Mouse (Mus musculus) embryonic fibroblast, embryonic 13.5 days (primary cell): ENCODE results near the gene Myo18a. TPM values are rescaled to one million over a fixed set of nuclear protein-coding genes. Genes with fewer than 3 reads are reported as not detected.

Source experiments
- H3K27ac ChIP-seq: 2 replicates; pipeline ENCODE4 v1.5.1; 2012; ENCODE audit warnings: low read length, control low read depth, inconsistent platforms; ENCODE audit not compliant: insufficient read depth
- H3K4me1 ChIP-seq: 2 replicates; pipeline ENCODE4 v1.6.1; 2011; ENCODE audit warnings: low read length; ENCODE audit not compliant: control insufficient read depth, insufficient read depth
- H3K4me3 ChIP-seq: 2 replicates; pipeline ENCODE4 v1.5.1; 2011; ENCODE audit warnings: mild to moderate bottlenecking, control low read depth, low read length; ENCODE audit not compliant: insufficient read depth
- CTCF ChIP-seq: IDR thresholded peaks from 2 replicates; pipeline ENCODE4 v1.5.1; 2011; ENCODE audit warnings: mild to moderate bottlenecking, control low read depth, low read length, moderate library complexity, borderline replicate concordance; ENCODE audit not compliant: insufficient read depth
- POLR2A ChIP-seq: IDR thresholded peaks from 2 replicates; pipeline ENCODE4 v1.6.1; 2011; ENCODE audit warnings: low read depth, mild to moderate bottlenecking, control low read depth, low read length, moderate library complexity
- polyA plus RNA-seq: library from polyadenylated mRNA; stranded (reverse); fragments of >200 nt; gene quantifications from 2 replicates; pipeline ENCODE4 v1.2.4, GENCODE M21; 2011; ENCODE audit warnings: low read depth; ENCODE audit not compliant: missing spikeins, insufficient read length

Gene Myo18a
- polyA plus RNA-seq, 1 experiment = 20.1 TPM

DNA sequence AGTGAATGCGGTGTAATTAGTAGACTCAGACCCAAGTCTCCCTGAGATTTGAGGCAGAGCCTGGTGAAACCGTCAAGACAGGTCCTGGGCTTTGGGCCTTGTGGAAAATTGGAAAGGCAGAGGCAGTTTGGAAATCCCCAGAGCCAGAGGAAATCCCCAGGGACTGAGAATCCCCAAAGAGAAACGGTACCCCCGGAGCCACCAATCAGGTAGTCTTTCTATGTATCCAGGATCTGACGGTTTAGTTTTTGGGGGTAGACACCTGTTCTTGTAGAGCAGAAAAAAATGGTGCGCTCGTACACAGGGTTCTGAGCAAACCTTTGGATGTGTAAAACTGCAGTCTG lies 29.5 kb downstream of the Myo18a start:
- H3K4me1 ChIP-seq = 0 out of 2 replicates have a peak, but pooled peaks cover 8% of the 10 kb centered on the region
- no peak for TF ChIP-seq POLR2A
- TF ChIP-seq CTCF = no peak
- H3K27ac ChIP-seq = no peak overlapping the region
- H3K4me3 ChIP-seq = no peak overlapping the region

- TF ChIP-seq POLR2A (peak; percentile 95), CTCF (peak; percentile 79)
- Histone ChIP-seq H3K4me3 (peak overlapping the region; percentile 42), H3K27ac (no peak overlapping the region), H3K4me1 (0 out of 2 replicates have a peak, but pooled peaks cover 8% of the 10 kb centered on the region)
Observed at GRCm38 (mm10) chr11:77793238-77793930, 30.3 kb downstream of the Myo18a start.

DNA sequence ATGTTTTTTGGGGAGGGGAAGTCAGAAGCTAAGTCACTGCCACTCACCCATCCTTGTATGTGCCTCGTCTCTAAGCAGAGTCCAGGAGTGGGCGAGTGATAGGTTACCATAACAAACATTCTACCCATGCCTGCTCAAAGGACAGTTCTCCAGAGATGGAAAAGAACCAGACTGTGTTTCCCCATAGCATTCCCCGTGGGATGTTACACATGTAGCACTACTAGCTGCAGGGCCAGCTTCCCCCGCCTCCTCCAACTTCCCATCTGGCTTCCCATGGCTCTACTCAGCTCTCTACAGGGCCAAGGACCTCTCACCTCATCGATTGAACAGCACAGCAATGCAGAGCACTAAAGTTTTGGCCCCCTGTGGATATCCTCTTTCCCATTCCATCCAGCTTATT lies 32.2 kb downstream of the Myo18a start:
- Histone ChIP-seq H3K4me1 (0 out of 2 replicates have a peak, but pooled peaks cover 8% of the 10 kb centered on the region), H3K27ac (no peak overlapping the region), H3K4me3 (no peak overlapping the region)
- no peak for TF ChIP-seq POLR2A
- TF ChIP-seq CTCF = no peak

- TF ChIP-seq CTCF = no peak
- no peak for TF ChIP-seq POLR2A
- Histone ChIP-seq H3K4me3 (no peak overlapping the region), H3K4me1 (no peaks in the 10 kb centered on the region), H3K27ac (no peak overlapping the region)
Observed at GRCm38 (mm10) chr11:77800491-77800868, 37.4 kb downstream of the Myo18a start.

- Histone ChIP-seq H3K4me1 (no peaks in the 10 kb centered on the region), H3K4me3 (no peak overlapping the region), H3K27ac (no peak overlapping the region)
- TF ChIP-seq POLR2A (peak; percentile 58), CTCF (no peak)
Observed at GRCm38 (mm10) chr11:77800869-77801701, 38.0 kb downstream of the Myo18a start.

- no peak overlapping the region for H3K27ac ChIP-seq
- no peak for TF ChIP-seq CTCF
- TF ChIP-seq POLR2A = no peak
Observed at GRCm38 (mm10) chr11:77802341-77802865, 39.4 kb downstream of the Myo18a start.

GRCm38 (mm10) chr11:77806218-77806617 lies 43.2 kb downstream of the Myo18a start:
- H3K27ac ChIP-seq = no peak overlapping the region
- no peak overlapping the region for H3K4me3 ChIP-seq
- no peaks in the 10 kb centered on the region; the same call in 1 of the 2 replicates for H3K4me1 ChIP-seq
- no peak for TF ChIP-seq CTCF
- TF ChIP-seq POLR2A = no peak

More at GRCm38 (mm10) chr11:77802341-77802865, 39.4 kb downstream of the Myo18a start:
- Histone ChIP-seq H3K4me3 (no peak overlapping the region), H3K4me1 (no peaks in the 10 kb centered on the region)

- no peak overlapping the region for H3K27ac ChIP-seq
- H3K4me1 ChIP-seq = no peaks in the 10 kb centered on the region; the same call in 1 of the 2 replicates
- no peak overlapping the region for H3K4me3 ChIP-seq
- TF ChIP-seq CTCF (no peak), POLR2A (no peak)
Observed at GRCm38 (mm10) chr11:77806855-77807254, 43.8 kb downstream of the Myo18a start.

DNA sequence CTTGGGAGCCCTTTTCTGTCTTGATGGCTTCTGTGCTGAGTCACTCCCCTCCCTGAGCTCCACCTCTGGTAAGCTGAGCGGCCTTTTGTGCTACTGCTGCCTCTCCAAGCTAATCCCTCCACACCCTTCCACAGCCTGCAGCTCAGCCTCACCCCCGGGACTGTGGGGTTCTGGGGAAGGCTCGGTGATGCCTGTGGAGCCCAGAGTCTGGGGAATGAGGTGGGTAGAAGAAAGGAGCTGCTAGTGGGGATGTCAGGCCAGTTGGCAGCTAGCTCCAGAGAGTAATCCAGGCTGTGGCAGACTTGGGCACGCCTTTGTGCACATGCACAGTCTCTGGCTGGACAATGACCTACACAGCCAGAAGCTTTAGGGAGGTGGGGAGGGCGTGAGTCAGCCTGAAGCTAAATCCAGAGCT lies 45.0 kb downstream of the Myo18a start:
- TF ChIP-seq CTCF (no peak), POLR2A (no peak)
- no peaks in the 10 kb centered on the region; the same call in 1 of the 2 replicates for H3K4me1 ChIP-seq
- 0 out of 2 replicates have a peak overlapping the region, but pooled peaks have one; percentile 21 for H3K27ac ChIP-seq
- H3K4me3 ChIP-seq = no peak overlapping the region

DNA sequence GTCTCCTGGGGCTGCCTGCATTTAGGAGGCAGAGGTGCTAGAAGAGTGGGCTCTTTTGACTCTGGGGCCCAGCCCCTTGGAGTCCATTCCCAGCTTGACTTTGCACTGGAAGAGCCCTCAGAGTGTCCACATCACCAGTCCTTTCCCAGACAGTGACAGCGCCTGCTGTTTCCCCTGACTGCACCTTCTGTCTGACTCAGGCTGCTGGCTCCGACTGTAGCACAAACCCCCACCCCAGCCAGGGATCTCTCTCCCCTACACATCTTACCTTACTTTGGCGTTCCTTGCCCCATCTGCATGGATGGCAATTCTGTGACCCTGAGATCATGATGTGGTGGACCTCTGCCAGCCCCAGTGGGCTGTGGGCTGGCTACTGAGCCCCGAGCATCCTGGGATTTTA lies 46.2 kb downstream of the Myo18a start:
- TF ChIP-seq POLR2A (no peak), CTCF (no peak)
- H3K4me1 ChIP-seq = no peaks in the 10 kb centered on the region; the same call in 1 of the 2 replicates
- no peak overlapping the region for H3K27ac ChIP-seq
- H3K4me3 ChIP-seq = no peak overlapping the region
